Mouse (Mus musculus) liver, adult 2 months (tissue): ENCODE data around the gene Insrr. TPM values are rescaled to one million over a fixed set of nuclear protein-coding genes. Genes with fewer than 3 reads are reported as not detected.
A peak's percentile ranks its signal among the peaks of the same experiment; 100 is the strongest.

Experiments
- DNase-seq: peaks from one replicate; pipeline ENCODE4 v3.0.0-alpha.2; 2011; ENCODE audit warnings: low read depth, low spot score; ENCODE audit errors: extremely low read depth
- H3K27ac ChIP-seq: fragments of 200-500 bp; replicated peaks from 2 replicates; pipeline ENCODE4 v1.5.1; 2012; ENCODE audit warnings: low read depth, mild to moderate bottlenecking, control low read depth, inconsistent platforms, low read length; ENCODE audit not compliant: insufficient read depth
- H3K27me3 ChIP-seq: fragments of 200-500 bp; 2 replicates; pipeline ENCODE4 v1.6.1; 2012; ENCODE audit warnings: mild to moderate bottlenecking, moderate library complexity, low read length, inconsistent platforms; ENCODE audit not compliant: control insufficient read depth, insufficient read depth
- H3K36me3 ChIP-seq: fragments of 200-500 bp; 2 replicates; pipeline ENCODE4 v1.6.1; 2012; ENCODE audit warnings: low read length, inconsistent platforms; ENCODE audit not compliant: control insufficient read depth, insufficient read depth
- H3K4me1 ChIP-seq: fragments of 200-500 bp; 2 replicates; pipeline ENCODE4 v1.6.1; 2011; ENCODE audit warnings: low read length; ENCODE audit not compliant: control insufficient read depth, insufficient read depth
- H3K4me3 ChIP-seq: fragments of 200-500 bp; 2 replicates; pipeline ENCODE4 v1.5.1; 2011; ENCODE audit warnings: low read depth, mild to moderate bottlenecking, control low read depth, low read length, moderate library complexity; ENCODE audit not compliant: insufficient read depth
- H3K79me2 ChIP-seq: fragments of 200-500 bp; 2 replicates; pipeline ENCODE4 v1.6.1; 2012; ENCODE audit warnings: inconsistent platforms, mild to moderate bottlenecking, low read length, moderate library complexity; ENCODE audit not compliant: control insufficient read depth, insufficient read depth
- H3K9ac ChIP-seq: fragments of 200-500 bp; 2 replicates; pipeline ENCODE4 v1.6.1; 2012; ENCODE audit warnings: low read depth, mild to moderate bottlenecking, control low read depth, inconsistent platforms, low read length
- CTCF ChIP-seq: fragments of 200-500 bp; IDR thresholded peaks from 2 replicates; pipeline ENCODE4 v1.5.1; 2011; ENCODE audit warnings: low read depth, low read length, control low read depth
- POLR2A ChIP-seq: fragments of 200-500 bp; IDR thresholded peaks from 2 replicates; pipeline ENCODE4 v1.6.1; 2011; ENCODE audit warnings: low read length, control low read depth; ENCODE audit not compliant: insufficient read depth; ENCODE audit errors: extremely low read depth
- WGBS: fragments of 180-500 bp; shearing (Covaris S2); methylation state at CpG from one replicate; pipeline ENCODE4 v1.1.7; 2018; 5-methylcytosine and 5-hydroxymethylcytosine counted together
- polyA plus RNA-seq: library from polyadenylated mRNA; depleted of rRNA; stranded (reverse); fragments of >200 nt; gene quantifications from 2 replicates; pipeline ENCODE4 v1.2.3, GENCODE M21; 2012
- total RNA-seq: library from RNA; depleted of rRNA; stranded (reverse); fragments of >200 nt; gene quantifications from 2 replicates; pipeline ENCODE4 v1.2.3, GENCODE M21; 2014

Gene Insrr
- total and polyA plus RNA-seq, 2 experiments = 0.02 TPM; not detected in 1

DNA sequence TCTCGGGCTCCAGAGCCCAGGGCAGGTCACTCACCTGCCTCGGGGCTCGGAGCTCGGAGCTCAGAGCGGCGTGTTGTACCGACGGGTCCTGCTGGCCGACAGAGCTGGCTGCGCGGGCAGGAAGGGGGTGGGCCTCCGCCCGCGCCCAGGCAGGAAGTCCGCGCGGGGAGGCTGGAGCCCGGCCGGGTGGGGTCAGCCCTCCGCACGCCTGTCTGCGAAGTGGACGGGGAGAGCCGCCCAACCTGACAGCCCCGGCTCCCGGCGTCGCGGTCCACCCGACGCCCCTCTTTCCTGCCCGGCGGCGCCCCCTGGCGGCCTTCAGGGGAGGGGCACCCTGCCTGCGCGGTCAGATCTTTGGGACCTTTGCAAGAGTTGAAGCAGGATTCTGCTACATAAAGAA, 27.9 kb upstream of the Insrr start:
- H3K9ac ChIP-seq = peak overlapping the region; percentile 67
- H3K4me1 ChIP-seq = peaks cover 4% of the 10 kb centered on the region
- H3K36me3 ChIP-seq = no peaks in the 10 kb centered on the region
- no peak for DNase-seq
- 2% methylated on average over 37 of the region's 37 CpGs for WGBS
- 0 out of 2 replicates have a peak, but pooled peaks cover 4% of the 10 kb centered on the region for H3K79me2 ChIP-seq
- peak overlapping the region; percentile 64 for H3K4me3 ChIP-seq
- peak; percentile 55 for TF ChIP-seq POLR2A
- peak; percentile 82 for TF ChIP-seq CTCF
- H3K27ac ChIP-seq = peak overlapping the region; percentile 81
- no peaks in the 10 kb centered on the region for H3K27me3 ChIP-seq

DNA sequence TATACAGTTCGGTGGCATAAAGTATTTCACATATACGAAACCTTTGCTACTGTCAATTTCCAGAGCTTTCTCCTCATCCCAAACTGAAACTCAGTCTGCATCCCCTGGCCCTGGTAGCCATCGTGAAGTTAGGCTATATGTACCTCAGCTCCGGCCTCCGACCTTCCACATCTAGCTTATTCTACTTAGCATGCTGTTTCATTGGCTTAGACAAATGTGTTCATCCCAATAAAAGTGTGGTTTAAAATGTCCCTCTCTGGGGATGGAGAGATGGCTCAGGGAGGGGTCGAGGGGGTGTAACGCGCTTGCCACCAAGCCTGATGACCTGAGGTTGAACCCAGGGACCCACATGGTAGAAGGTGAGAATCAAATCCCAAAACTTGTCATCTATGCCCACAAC, 27.2 kb upstream of the Insrr start:
- 75% methylated on average over 8 of the region's 8 CpGs for WGBS
- peaks cover 4% of the 10 kb centered on the region for H3K4me1 ChIP-seq
- DNase-seq = no peak
- H3K27me3 ChIP-seq = no peaks in the 10 kb centered on the region
- H3K4me3 ChIP-seq = no peak overlapping the region
- no peak overlapping the region for H3K9ac ChIP-seq
- H3K27ac ChIP-seq = no peak overlapping the region
- no peaks in the 10 kb centered on the region for H3K36me3 ChIP-seq
- 0 out of 2 replicates have a peak, but pooled peaks cover 4% of the 10 kb centered on the region for H3K79me2 ChIP-seq
- TF ChIP-seq POLR2A (no peak), CTCF (no peak)

GRCm38 (mm10) chr3:87770280-87770679, 26.5 kb upstream of the Insrr start:
- Histone ChIP-seq H3K27me3 (no peaks in the 10 kb centered on the region), H3K9ac (no peak overlapping the region), H3K36me3 (no peaks in the 10 kb centered on the region), H3K79me2 (0 out of 2 replicates have a peak, but pooled peaks cover 4% of the 10 kb centered on the region), H3K27ac (no peak overlapping the region), H3K4me1 (peaks cover 4% of the 10 kb centered on the region), H3K4me3 (no peak overlapping the region)
- TF ChIP-seq CTCF = peak; percentile 55
- no peak for TF ChIP-seq POLR2A
- DNase-seq = peak; percentile 55
- 3% methylated on average over 4 of the region's 4 CpGs for WGBS

DNA sequence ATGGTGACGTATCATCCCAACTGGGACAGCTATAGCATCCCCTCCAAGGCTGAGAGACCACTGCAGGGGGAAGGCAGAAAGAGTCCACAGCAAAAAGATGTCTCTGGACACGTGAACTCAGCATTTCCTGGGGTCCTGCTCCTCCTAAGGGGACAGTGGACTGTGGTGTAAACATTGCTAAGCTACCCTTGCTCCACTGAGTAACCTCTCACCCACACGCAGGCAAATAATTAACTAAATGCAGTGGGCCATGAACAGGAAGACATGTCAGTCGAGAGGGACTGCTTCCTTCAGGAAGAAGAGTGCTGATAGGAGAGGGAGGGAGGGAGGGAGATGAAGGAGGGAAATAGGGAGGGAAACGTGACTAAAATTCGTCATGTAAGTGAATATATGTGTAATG, 25.7 kb upstream of the Insrr start:
- peak; percentile 77 for DNase-seq
- no peak for TF ChIP-seq POLR2A
- TF ChIP-seq CTCF = no peak
- Histone ChIP-seq H3K79me2 (0 out of 2 replicates have a peak, but pooled peaks cover 4% of the 10 kb centered on the region), H3K4me3 (no peak overlapping the region), H3K27me3 (no peaks in the 10 kb centered on the region), H3K36me3 (no peaks in the 10 kb centered on the region), H3K27ac (no peak overlapping the region), H3K4me1 (peaks cover 4% of the 10 kb centered on the region), H3K9ac (no peak overlapping the region)
- WGBS = 7% methylated on average over 6 of the region's 6 CpGs

DNA sequence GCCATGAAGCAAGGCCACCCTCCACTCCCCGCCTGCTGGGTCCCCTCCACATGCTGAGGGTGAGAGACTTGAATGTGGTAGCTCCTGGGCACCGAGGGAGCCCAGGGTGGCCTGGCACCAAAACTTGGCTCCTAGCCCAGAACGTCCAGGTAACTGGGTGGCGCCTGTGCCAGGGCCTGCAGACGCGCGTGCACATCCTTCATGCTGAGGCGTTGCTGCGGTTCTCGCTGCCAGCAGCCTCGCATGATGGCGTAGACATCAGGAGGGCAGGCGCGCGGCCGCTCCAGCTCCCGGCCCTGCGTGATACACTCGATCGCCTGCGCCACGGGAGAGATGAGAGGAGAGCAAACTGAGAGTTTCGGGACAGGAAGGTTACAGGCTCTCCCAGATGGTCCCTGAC, 18.5 kb upstream of the Insrr start:
- no peak overlapping the region for H3K9ac ChIP-seq
- no peaks in the 10 kb centered on the region for H3K36me3 ChIP-seq
- DNase-seq = no peak
- no peak overlapping the region for H3K27ac ChIP-seq
- H3K27me3 ChIP-seq = no peaks in the 10 kb centered on the region
- no peak overlapping the region for H3K4me3 ChIP-seq
- no peaks in the 10 kb centered on the region for H3K4me1 ChIP-seq
- 69% methylated on average over 23 of the region's 23 CpGs for WGBS
- TF ChIP-seq POLR2A = no peak
- no peaks in the 10 kb centered on the region for H3K79me2 ChIP-seq

DNA sequence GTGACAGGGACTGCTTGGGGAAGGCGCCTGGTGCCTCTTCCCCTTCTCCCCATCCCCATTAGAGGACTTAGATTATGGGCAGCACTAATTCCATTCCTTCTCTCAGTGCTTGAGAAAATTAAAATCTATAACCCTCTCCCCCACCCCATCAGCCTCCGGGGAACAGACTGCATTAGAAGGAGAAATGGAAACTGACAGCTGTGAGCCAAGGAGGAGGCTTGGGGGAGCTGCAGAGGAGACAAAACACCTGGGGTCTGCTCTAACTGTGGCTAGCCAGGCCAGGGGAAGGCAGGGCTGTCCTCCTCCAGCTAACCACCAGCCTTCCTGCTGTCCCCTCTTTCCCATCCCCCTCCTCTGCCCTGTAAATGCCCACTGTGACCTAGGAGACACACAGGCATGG, 17.7 kb upstream of the Insrr start:
- Histone ChIP-seq H3K4me3 (no peak overlapping the region), H3K27me3 (no peaks in the 10 kb centered on the region), H3K4me1 (no peaks in the 10 kb centered on the region), H3K27ac (no peak overlapping the region), H3K79me2 (no peaks in the 10 kb centered on the region), H3K9ac (no peak overlapping the region), H3K36me3 (no peaks in the 10 kb centered on the region)
- TF ChIP-seq CTCF (no peak), POLR2A (no peak)
- no peak for DNase-seq
- 72% methylated on average over 2 of the region's 2 CpGs for WGBS
